Mouse (Mus musculus) heart, embryonic 16.5 days (tissue): ENCODE data around the gene Trio. TPM values are rescaled to one million over a fixed set of nuclear protein-coding genes. Genes with fewer than 3 reads are reported as not detected.

ENCODE experiments used
- ATAC-seq: fragments of 200-750 bp; cut with Nextera tagmentation; replicated peaks from 2 replicates; pipeline ENCODE4 v1.8.0; 2017; ENCODE audit warnings: moderate number of reproducible peaks; ENCODE audit not compliant: insufficient read depth, low FRiP score; ENCODE audit errors: extremely low read depth
- H3K27ac ChIP-seq: fragments of 300-500 bp; sonication (generic); 2 replicates; pipeline ENCODE4 v1.5.1; 2014; ENCODE audit warnings: mild to moderate bottlenecking, low read length, control low read depth, moderate library complexity
- H3K27me3 ChIP-seq: fragments of 300-500 bp; sonication (generic); 2 replicates; pipeline ENCODE4 v1.6.1; 2014; ENCODE audit warnings: low read length, mixed read lengths; ENCODE audit not compliant: control insufficient read depth, insufficient read depth
- H3K36me3 ChIP-seq: fragments of 300-500 bp; sonication (generic); 2 replicates; pipeline ENCODE4 v1.6.1; 2014; ENCODE audit not compliant: control insufficient read depth, insufficient read depth
- H3K4me1 ChIP-seq: fragments of 300-500 bp; sonication (generic); 2 replicates; pipeline ENCODE4 v1.6.1; 2014; ENCODE audit warnings: low read length, mixed read lengths; ENCODE audit not compliant: control insufficient read depth, insufficient read depth
- H3K4me2 ChIP-seq: fragments of 300-500 bp; sonication (generic); 2 replicates; pipeline ENCODE4 v1.6.1; 2014; ENCODE audit warnings: low read depth, mild to moderate bottlenecking, control low read depth, low read length
- H3K4me3 ChIP-seq: fragments of 300-500 bp; sonication (generic); 2 replicates; pipeline ENCODE4 v1.5.1; 2014; ENCODE audit warnings: mild to moderate bottlenecking, control low read depth, low read length
- H3K9ac ChIP-seq: fragments of 300-500 bp; sonication (generic); 2 replicates; pipeline ENCODE4 v1.6.1; 2014; ENCODE audit warnings: low read length, control low read depth
- H3K9me3 ChIP-seq: fragments of 300-500 bp; sonication (generic); replicated peaks from 2 replicates; pipeline ENCODE4 v1.6.1; 2016; ENCODE audit warnings: low read length; ENCODE audit not compliant: control insufficient read depth
- WGBS: fragments of 180-500 bp; shearing (Covaris S2); extraction: QIAGEN DNeasy Blood & Tissue Kit; methylation state at CpG from one replicate; pipeline ENCODE4 v1.1.7; 2014; 5-methylcytosine and 5-hydroxymethylcytosine counted together
- polyA plus RNA-seq: library from polyadenylated mRNA; unstranded; fragments of >200 nt; fragmentation: Nextera tagmentation; extraction: Ambion mirVana; gene quantifications from 2 replicates; pipeline ENCODE4 v1.2.1, GENCODE M21; 2015

Gene Trio
- polyA plus RNA-seq, 1 experiment from 2014 or later, result 18.7 TPM

DNA sequence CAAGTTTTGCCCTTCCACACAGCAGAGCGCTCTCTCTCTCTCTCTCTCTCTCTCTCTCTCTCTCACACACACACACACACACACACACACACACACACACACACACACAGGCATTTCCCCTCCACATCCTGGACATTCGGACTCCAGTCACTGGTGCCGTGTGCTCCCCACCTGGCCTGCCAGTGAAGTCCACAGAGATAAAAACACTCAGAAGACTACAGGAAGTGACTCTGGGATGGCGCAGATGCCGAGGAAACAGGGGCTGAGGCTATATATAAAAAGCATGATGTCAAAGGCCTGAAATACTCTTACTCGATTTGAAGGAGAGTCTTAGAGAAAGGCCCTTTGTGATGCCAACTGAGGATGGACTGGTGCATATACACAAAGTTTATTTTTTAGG, 166.5 kb downstream of the Trio start:
- H3K36me3 ChIP-seq, result peaks cover 9% of the 10 kb centered on the region; the same call in 1 of the 2 replicates
- ATAC-seq, result 0 out of 2 replicates have a peak, but pooled peaks have one; percentile 50
- no peaks in the 10 kb centered on the region for H3K9me3 ChIP-seq
- H3K27me3 ChIP-seq, result no peaks in the 10 kb centered on the region
- no peak overlapping the region for H3K9ac ChIP-seq
- peaks cover 42% of the 10 kb centered on the region for H3K4me1 ChIP-seq
- 28% methylated on average over 6 of the region's 6 CpGs for WGBS
- no peak overlapping the region for H3K4me3 ChIP-seq
- H3K27ac ChIP-seq, result peak overlapping the region; percentile 32
- no peak overlapping the region for H3K4me2 ChIP-seq

DNA sequence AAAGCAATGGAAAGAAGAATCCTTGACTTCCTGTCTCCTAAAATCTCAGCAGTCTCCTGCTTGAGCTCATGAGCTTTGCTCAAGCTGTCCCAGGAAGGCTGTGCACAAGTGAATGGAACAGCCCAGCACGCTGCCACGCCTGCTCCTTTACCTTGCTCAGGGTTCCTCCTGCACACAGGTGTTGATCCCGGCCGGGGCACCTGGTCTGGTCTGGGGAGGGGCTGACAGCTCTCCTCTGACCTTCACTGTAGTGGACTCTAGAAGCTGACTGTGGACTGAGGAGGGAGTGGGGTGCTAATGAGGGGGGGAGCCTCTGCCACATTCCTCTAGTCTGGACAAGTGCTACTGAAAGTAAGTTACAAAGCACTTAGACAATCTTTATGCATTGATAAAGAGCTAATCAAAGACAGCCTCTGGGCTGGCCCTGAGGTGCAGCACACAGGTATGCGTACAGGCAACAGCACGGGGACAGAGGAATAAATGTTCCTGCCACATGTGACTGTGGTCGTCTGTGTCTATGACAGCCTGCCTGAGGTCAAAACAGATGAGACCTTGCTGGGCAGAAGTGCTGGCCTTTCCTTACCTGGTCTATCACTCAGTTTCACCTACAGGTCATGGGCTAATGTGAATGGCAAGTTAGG, 167.3 kb downstream of the Trio start:
- peak overlapping the region; percentile 15; the same call in 1 of the 2 replicates for H3K9ac ChIP-seq
- peaks cover 42% of the 10 kb centered on the region for H3K4me1 ChIP-seq
- 64% methylated on average over 7 of the region's 7 CpGs for WGBS
- no peaks in the 10 kb centered on the region for H3K27me3 ChIP-seq
- H3K9me3 ChIP-seq, result no peaks in the 10 kb centered on the region
- peaks cover 15% of the 10 kb centered on the region for H3K36me3 ChIP-seq
- H3K4me2 ChIP-seq, result no peak overlapping the region
- H3K27ac ChIP-seq, result no peak overlapping the region
- no peak for ATAC-seq
- H3K4me3 ChIP-seq, result no peak overlapping the region

DNA sequence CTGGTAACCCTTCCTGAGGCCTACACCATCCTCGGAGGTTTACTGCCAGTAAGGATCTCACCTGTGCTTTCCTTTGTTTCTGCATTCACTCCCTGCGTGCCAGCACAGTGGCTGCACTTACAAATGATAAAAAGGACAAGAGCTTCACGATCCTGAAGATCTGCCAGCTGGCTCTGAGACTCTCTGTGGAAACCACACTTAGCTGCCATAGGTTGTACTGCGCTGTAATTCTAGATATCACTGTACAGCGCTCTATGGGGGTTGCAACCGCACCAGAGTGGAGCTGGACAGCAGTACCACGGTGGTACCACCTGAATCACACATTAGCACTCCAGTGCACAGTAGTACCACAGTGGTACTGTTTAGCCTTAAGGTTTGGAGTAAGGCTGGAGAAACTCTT, 168.4 kb downstream of the Trio start:
- H3K4me1 ChIP-seq, result peaks cover 42% of the 10 kb centered on the region

DNA sequence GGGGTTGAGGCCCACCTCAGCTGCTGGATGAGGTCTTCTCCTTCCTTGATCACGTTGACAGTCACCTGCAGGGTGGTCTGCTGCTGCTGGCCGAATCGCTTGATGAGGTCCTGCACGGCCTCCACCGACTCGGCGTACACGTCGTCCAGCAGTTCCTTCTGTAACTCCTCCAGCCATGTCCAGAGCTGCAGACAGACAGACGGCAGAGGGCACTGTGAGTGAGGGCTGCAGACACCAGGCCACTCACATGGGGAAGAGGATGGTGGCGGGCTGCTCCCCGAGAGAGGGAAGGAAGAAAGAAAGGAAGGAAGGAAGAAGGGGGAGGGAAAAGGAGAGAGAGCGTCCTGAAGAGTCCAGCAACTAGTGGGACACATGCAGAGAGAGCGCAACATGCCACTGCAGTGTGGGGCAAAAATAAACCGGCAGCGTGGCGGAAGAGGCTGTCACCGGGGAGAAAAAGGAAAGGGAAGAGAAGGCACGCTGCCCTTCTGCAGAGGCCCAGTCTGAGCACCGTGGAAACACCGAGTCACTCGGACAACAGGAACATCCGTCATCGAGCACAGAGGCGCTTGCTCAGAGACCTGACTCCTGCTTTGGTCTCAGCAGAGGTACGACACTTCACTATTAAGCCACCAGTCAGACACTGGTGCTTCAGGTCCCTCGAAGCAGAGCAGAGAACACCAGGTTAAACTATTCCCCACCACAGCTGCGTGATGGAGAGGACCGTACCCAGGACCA, 169.4 kb downstream of the Trio start:
- no peaks in the 10 kb centered on the region for H3K9me3 ChIP-seq
- H3K9ac ChIP-seq, result peak overlapping the region; percentile 65
- peaks cover 42% of the 10 kb centered on the region for H3K4me1 ChIP-seq
- H3K27ac ChIP-seq, result peak overlapping the region; percentile 72
- WGBS, result 16% methylated on average over 29 of the region's 29 CpGs
- peak overlapping the region; percentile 32 for H3K4me3 ChIP-seq
- peak overlapping the region; percentile 61 for H3K4me2 ChIP-seq
- H3K36me3 ChIP-seq, result peaks cover 24% of the 10 kb centered on the region
- H3K27me3 ChIP-seq, result no peaks in the 10 kb centered on the region
- peak; percentile 42 for ATAC-seq

More for the DNA sequence above, 168.4 kb downstream of the Trio start:
- Histone ChIP-seq H3K36me3 (peaks cover 16% of the 10 kb centered on the region), H3K4me2 (peak overlapping the region; percentile 19), H3K9ac (peak overlapping the region; percentile 29; the same call in 1 of the 2 replicates), H3K4me3 (no peak overlapping the region), H3K27ac (peak overlapping the region; percentile 55), H3K27me3 (no peaks in the 10 kb centered on the region), H3K9me3 (no peaks in the 10 kb centered on the region)
- no peak for ATAC-seq
- 44% methylated on average over 7 of the region's 7 CpGs for WGBS

DNA sequence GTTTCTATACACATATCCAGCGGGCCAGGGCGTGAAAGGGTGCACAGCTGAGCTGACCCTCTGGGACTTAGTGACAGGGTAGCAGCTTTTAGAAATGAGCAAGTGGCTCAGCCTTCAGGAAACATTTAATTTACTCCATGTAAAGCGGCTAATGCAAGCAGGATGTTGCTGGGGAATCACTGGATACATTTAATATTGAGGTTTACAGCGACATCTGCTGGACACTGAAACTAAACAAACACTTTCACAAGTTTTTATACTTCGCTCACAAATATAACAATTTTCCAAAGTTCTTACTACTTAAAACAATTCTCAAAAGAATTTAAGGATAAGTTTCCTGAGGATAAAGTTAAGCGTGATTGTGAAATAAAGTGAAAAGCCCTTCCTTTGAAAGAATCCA, 174.3 kb downstream of the Trio start:
- 80% methylated on average over 6 of the region's 6 CpGs for WGBS

DNA sequence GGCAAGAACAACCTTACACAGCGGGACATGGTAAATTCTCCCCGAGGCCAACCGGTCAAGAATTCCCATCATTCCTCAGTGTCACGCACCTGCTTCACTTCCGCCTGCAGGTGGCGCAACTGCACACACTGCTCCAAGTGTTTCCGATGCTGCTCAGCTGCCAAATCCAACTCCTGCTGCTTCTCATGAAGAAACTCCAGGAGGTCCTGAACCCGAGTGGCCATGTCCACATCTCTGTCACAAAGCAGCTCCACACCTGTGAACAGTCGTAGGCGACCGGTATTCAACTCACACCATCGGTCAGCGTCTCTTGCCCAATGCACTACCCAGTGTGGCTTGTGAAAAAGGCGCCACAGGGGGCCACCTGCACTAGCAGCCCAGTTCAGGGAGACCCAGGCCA, 174.7 kb downstream of the Trio start:
- Histone ChIP-seq H3K36me3 (peaks cover 45% of the 10 kb centered on the region), H3K27me3 (no peaks in the 10 kb centered on the region), H3K4me2 (no peak overlapping the region), H3K9ac (no peak overlapping the region), H3K27ac (no peak overlapping the region), H3K4me1 (peaks cover 5% of the 10 kb centered on the region), H3K4me3 (no peak overlapping the region), H3K9me3 (no peaks in the 10 kb centered on the region)
- ATAC-seq, result no peak
- WGBS, result 79% methylated on average over 14 of the region's 14 CpGs

More for the DNA sequence above, 174.3 kb downstream of the Trio start:
- no peak for ATAC-seq
- Histone ChIP-seq H3K27ac (no peak overlapping the region), H3K27me3 (no peaks in the 10 kb centered on the region), H3K4me3 (no peak overlapping the region), H3K4me2 (no peak overlapping the region), H3K36me3 (peaks cover 44% of the 10 kb centered on the region), H3K9ac (no peak overlapping the region), H3K9me3 (no peaks in the 10 kb centered on the region), H3K4me1 (peaks cover 9% of the 10 kb centered on the region)

DNA sequence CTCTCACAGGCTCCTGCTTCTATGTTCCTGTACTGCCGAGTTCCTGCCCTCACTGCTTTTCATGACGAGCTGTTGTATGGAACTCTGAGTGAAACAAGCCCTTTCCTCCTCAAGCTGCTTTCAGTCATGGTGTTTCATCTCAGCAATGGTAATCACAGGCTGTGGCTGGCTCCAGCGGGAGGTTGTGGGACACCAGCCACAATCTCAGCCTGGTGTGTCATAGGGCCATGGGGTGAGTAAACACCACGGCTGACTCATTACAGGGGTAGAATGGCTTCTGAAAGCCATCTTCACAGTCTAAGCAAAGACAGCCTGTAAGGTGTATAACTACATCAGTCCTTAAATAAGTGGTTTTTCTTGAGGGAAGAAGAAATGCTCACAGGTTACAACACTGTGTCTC, 175.7 kb downstream of the Trio start:
- no peaks in the 10 kb centered on the region for H3K9me3 ChIP-seq
- H3K27me3 ChIP-seq, result no peaks in the 10 kb centered on the region
- ATAC-seq, result no peak
- H3K4me2 ChIP-seq, result no peak overlapping the region
- H3K27ac ChIP-seq, result no peak overlapping the region
- H3K9ac ChIP-seq, result no peak overlapping the region
- no peaks in the 10 kb centered on the region for H3K4me1 ChIP-seq
- WGBS, result 91% methylated on average over 4 of the region's 4 CpGs
- no peak overlapping the region for H3K4me3 ChIP-seq
- peaks cover 45% of the 10 kb centered on the region for H3K36me3 ChIP-seq

DNA sequence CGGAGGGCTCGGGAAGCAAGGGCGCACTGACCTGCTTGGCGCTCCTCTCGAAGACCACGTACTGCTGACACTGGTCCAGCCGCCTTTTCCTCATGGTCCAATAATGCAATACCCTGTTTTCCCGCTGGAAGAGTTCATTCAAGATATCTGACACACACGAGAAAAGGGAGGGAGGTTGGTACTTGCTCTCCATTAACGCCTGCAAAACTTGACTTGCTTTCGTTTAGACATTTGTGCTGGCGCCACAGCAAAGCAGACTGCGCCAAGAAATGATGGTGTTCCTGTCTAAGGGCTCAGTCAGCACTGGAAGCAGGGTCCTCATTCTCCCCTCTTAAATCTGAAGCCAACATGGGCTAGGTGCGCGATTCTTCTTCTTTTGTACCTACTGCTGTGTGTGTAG, 184.0 kb downstream of the Trio start:
- Histone ChIP-seq H3K36me3 (peaks cover 34% of the 10 kb centered on the region), H3K4me2 (no peak overlapping the region), H3K4me1 (peaks cover 14% of the 10 kb centered on the region), H3K9ac (no peak overlapping the region), H3K4me3 (no peak overlapping the region), H3K27ac (no peak overlapping the region), H3K27me3 (no peaks in the 10 kb centered on the region), H3K9me3 (no peaks in the 10 kb centered on the region)
- ATAC-seq, result no peak
- 88% methylated on average over 15 of the region's 15 CpGs for WGBS

DNA sequence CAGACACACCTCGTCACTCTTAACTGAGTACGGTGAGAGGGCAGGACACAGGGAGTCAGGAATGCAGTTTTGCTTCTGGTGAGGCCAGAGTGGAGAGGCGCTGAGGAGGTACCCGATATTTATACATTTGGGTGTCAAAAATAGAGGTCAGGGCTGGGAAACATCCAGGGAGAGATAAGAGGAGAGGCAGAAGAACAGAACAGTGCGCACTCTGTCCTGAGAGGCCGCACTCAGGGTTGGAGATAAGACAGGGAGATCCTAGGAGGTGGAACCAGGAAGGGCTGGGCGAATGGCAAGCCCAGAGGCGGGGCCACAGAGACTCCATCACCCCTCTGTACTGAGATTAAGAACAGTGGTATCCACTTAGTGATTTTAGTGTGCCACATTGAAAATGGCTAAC, 185.1 kb downstream of the Trio start:
- Histone ChIP-seq H3K27me3 (no peaks in the 10 kb centered on the region), H3K9me3 (no peaks in the 10 kb centered on the region), H3K9ac (no peak overlapping the region; the same call in 1 of the 2 replicates), H3K4me3 (no peak overlapping the region), H3K36me3 (peaks cover 29% of the 10 kb centered on the region), H3K4me2 (peak overlapping the region; percentile 44), H3K27ac (peak overlapping the region; percentile 86), H3K4me1 (peaks cover 14% of the 10 kb centered on the region)
- WGBS, result 31% methylated on average over 8 of the region's 8 CpGs
- ATAC-seq, result peak; percentile 93
